Mouse (Mus musculus): ENCODE measurements at regions not wholly inside any gene's neighbourhood (a gene's known extent, or its start where the extent isn't known, plus 50 kb on each side); places are given as distances from the start of the nearest gene placed in this dataset.
"Not testable (repeated sequence)": the region's sequence is repeated elsewhere in the genome, so short reads cannot be mapped to it uniquely, and the experiment has no call there.

DNA sequence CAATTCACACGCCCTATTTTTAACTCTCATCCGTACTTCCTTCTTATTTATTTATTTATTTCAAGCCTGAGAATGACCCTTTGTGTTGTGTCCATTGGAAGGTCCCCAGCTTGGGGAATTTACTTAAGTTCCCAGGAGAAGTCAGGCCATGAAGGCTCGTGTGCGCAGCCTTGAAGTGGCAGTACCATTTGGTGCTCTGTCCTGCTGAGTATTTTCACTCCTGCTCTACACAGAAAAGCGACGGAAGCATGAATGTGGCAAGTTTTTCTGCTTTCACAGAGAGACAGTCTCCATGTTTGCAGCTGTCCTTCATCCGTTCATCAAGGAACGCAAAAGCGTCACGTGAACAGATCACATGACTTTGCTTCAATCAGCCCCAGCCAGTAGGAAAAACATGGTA is 610.2 kb upstream of the Clint1 start:
- no peak for DNase-seq (ENCODE audit: low spot score)

DNA sequence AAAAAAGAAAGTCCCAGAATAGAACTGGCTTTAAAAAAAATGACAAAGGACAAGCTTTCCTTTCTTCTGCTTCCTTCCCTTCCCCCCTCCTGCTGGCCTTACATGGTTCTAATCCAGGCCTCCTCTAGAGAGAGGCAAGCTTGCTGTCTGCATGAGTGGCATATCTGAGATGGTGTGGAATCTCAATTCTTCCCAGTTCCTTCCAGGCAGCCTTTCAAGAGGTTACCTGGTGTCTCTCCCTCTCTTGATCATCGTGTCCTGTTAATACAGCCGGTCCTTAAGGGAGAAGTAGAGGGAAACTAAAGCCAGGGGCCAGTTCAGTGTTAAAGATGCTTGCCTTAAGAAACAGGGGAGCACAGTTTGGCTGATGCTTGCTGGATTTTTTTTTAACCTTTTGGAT is 607.1 kb upstream of the Clint1 start:
- no peak for DNase-seq (ENCODE audit: low spot score)

DNA sequence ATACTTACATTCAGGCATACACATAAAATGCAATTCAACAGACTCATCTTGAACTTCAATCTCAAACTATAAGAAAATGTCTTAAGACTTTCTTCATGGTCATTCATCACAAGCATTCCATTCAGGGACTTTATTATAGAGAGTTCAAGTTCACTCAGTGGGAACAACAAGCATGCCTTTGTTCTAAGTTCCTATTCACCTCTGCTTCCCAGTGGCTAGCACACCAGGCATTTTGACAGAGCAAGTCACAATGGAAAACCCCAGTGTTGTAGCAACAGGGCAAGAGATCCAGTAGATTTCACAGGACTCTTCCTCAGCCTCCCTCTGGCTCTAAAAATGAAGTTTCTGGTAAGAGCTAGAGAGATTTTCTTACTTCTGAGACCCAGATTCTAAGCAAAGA is 595.8 kb upstream of the Clint1 start:
- no peak for DNase-seq (ENCODE audit: low spot score)

DNA sequence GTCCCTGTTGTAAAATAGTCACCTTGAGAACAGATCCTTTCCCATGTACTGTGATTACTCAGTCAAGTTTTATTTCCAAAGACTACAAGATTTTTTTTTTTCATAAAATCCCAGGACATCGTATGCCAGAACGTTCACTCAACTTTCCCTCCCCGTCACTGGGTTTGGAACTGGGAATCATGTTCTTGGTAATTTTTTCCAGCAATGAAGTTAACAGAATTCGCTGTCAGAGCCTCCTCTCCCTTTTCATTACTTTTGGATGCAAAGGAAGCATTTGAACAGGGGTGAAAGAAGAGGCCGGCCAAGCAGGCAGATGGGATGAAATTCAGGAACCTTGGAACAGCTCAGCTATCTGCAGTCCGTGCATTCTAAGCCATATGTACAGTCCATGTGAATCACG is 589.7 kb upstream of the Clint1 start:
- no peak for DNase-seq (ENCODE audit: low spot score)

DNA sequence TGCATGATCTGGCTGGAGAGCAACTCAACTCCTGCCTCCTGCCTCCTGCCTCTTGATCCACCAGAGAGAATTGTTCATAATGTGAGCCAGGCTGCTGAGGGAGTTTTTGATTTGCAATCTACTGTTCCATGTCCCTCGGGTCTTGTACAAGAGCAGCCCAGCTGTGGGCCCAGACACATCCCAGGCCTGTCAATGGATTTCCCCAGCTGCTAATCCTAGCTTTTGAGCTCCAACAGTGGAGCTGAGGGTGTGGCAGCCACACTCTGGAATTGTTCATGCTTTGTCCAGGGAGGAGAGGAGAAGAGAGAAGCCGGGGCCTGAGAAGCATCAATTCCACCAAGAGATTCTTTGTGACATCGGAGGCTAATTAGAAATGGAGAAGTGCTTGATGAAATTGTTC is 587.9 kb upstream of the Clint1 start:
- DNase-seq (ENCODE audit: low spot score) = peak; percentile 63

DNA sequence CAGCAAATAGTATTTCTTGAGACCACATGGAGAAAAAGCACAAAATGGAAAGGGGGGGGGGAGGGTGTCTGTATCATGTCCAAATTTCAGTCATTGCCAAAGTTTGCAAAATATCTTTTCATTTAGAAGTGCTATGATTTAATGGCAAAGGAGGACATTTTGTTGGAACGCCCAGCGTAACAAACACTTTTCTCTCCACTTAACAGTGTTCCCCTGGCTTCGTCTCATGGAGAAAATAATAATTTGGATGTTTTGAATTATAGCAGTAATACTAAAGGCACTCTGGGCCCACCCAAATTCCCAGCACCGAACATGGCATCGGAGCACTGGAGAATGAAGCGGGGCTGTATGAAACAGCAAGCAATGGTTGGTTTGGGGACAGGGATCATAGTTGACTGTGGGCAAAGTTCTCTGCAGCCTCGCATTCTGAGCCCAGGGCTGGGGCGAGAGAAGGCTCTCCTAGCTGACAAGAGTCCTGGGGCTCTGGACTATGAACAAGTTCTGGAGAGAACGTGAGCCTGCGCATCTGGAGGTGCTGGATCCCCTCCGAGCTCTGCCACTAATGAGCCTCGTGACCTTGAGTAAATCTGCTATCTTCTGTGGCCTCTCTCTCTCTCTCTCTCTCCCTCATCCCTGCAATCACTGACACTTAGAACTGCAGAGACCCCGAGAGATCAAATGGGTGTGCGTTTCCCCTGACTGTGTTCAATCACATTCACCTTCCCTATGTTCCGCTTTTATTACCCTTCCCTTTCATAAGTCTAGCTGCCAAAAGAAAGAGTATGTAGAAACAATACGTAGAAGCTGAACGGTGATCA is 586.5 kb upstream of the Clint1 start:
- DNase-seq (ENCODE audit: low spot score) = no peak

DNA sequence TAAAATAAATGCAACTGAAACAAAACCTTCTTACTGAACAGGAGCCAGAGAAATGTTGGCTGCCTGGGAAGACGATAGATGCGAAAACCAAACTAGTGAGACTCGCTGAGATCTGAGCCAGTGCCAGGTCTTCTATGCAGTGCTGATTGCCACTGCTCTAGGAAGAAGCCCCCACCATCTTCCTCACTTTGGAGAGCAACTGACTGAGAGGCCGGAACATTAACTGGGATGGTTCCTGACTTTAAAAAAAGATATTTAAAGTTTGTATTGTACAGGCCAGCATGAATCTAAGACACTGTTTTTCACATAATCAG is 585.9 kb upstream of the Clint1 start:
- DNase-seq (ENCODE audit: low spot score) = no peak

DNA sequence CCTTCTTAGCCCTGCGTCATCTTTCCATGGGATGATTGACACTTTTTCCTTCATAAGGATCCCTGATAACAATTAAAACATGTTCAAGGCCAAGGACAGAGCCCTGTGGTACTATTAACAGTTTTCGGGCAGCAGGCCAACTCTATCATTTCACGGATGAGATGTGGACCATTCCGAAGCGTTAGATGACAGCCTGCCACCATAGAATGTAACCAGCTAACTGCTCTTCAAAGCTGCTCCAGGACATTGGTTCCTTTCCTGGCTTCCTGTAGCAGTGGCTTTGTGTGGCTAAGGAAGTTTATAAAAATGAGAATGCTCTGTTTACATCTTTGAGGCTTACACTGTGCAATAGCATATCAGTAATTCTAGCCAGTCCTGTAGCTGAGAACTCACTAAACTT is 582.6 kb upstream of the Clint1 start:
- no peak for DNase-seq (ENCODE audit: low spot score)

DNA sequence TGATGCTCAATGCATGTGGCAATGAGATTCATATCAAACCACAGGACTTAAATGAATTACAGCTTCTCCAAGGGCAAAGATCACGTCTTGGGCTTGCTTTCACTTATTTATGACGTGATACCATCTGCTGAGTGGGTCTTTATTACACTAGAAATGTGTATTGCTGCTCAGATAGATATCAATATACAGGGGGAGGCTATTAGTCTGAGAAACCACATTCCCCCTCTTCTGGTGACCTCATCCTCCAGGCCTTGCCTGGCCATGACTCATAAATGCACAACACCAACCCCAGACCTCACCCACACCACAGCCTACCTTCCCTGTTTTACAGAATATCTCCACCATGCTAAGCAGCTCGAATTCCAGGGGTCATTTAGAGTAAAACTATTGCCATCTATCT is 580.6 kb upstream of the Clint1 start:
- DNase-seq (ENCODE audit: low spot score) = no peak

DNA sequence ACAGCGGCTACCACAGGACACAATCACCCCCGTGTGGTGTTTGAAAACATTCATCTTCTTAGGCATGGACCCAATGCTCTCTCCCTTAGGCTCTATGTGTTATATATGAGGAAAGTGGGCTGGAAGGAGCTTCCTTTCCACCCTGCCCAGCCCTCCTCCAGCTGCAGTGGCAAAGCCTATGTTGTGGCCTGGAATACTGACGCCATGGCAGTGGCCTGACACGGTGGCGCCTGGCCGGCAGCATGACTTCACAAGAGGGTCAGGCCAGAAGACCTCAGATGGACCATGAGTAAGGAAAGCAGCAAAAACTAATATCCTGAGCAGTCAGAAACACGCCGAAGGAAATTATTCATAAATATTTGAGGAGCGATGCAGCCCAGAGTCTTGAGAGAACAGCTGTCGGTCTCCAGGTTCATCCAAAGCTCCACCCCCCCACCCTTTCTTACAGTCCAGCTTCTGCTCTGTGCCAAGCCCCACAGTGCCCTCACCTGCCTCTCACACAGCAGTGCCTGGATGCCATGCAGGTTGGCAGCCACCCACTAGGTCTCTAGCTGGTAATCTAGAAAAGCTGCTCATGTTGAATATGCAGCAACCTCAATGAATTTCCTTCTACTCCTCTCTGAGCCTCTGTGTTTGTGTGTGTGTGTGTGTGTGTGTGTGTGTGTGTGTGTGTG is 577.3 kb upstream of the Clint1 start:
- DNase-seq (ENCODE audit: low spot score) = peak; percentile 48

DNA sequence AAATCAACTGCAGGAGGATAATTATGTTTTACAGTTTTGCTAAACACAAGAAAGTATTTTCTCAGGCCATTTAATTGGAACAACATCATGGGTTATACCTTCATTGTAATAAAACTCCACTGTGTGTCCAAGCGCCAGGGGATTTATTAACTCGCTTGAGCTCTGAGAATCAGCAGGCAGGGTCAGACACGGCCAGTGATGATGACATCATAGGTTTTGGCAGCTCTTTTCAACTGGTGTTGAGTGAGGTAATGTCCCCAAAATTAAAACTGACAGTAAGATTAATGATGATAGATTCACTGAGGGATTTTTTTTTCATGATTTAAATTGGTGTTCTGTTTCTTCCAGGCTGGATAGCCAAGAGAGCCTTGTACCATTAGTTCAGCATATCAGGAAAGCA is 576.7 kb upstream of the Clint1 start:
- peak; percentile 42 for DNase-seq (ENCODE audit: low spot score)

DNA sequence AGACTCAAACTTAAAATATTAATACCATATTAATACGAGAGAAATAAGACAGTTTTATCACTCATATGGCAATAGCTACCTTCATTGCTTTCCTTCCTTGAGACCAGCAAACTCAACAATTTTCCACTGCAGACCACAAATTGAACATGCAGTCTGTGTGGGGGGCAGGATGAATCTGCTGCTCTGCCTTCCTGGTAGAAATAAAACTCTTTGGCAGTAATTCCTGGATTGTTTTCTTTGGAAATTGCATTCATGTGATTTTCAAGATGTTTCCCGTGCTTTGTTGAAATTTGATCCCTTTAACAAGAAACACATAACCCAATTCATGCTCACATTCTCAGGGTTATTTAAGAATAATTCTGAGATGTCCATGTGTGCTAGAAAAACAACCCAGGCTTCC is 555.1 kb upstream of the Clint1 start:
- no peak for DNase-seq (ENCODE audit: low spot score)

DNA sequence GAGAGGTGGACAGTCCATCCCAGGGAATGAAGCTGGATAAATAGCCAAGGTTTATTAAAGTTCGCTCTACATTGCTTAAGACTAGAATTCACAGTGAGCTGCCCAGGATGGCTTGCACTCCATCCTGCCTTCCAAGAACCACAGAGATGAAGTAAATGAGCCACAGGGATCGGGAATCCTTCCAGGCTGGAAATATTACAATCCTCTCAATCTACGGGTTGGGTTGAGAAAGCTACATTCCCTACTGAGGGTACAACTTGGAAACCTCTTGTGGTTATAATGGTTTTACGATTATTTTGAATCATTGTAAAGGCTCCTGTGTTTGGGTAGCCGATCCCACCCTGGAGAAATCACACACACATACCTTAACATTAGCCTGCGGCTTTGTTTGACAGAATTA is 539.9 kb upstream of the Clint1 start:
- no peak for DNase-seq (ENCODE audit: low spot score)

DNA sequence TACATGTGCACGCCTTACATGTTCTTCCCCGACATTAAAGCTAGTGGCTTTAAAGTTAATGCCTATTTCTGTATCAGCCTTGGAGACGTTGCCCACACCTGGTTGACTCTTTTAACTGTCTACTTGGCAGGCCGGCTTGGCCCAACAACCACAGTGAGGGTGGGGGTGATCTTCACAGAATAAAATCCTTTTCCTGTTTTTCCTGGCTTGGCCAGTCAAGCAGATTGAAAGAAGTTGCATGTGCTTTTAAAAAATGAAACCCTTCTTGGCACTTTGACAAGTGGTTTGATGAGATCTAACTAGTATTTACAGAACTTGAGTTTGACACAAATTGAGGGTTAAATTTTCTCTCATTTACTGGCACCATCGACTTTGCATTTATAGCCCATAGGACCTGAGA is 528.1 kb upstream of the Clint1 start:
- no peak for DNase-seq (ENCODE audit: low spot score)

DNA sequence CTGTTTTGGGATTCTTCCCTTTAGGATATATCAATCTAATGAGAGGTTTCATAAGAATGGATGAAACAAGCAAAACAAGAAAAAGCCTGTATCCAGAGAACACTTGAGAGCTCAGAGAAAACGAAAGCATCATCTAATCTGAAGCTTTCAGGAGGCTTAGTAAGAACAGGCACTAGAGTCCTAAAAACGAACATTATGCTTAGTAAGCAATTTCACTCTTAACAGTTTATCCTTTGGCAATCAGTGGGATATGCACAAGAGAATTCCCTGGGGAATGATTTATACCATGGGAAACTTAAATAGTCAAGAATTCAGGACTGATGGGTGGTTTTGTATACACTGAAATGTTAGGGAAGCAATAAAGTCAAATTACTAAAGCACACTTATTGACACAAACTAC is 521.5 kb upstream of the Clint1 start:
- no peak for DNase-seq (ENCODE audit: low spot score)

DNA sequence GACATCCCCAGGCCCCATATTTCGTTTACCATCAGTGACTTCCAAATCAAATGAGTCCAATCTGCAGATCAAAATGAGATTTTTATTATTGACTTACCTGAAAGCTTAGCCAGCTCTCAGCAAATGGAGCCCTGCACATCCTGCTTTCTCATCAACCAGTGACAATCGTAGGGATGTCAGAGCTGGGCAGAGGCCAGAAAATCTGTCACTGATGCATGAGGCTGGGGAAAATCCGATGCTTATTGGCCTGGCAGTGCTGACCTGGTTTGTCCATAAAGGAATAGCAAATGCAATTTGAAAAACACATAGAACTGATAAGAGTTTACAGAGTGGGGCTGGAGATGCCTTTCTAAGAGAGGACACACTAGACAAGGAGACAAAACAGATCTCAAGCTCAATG is 518.1 kb upstream of the Clint1 start:
- DNase-seq (ENCODE audit: low spot score) = no peak

DNA sequence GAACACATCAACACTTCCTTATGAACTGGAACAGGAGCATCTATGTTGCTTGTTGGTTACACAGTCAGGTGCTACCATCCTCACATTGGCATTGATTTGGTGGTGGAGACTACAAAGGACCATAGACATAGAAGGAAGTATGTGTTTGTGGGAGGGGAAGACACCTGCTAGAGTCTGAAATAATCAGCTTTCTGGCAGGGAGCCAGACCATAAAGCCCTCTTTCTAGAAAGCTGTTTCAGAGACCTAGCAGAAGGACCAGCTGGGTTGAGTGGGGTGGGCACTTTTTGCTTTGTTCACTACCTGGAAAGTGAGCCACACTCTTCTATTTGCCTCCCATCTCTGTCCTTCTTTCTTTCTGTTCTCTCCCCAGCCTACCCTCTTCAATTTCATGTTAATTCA is 502.5 kb upstream of the Clint1 start:
- DNase-seq (ENCODE audit: low spot score) = no peak

DNA sequence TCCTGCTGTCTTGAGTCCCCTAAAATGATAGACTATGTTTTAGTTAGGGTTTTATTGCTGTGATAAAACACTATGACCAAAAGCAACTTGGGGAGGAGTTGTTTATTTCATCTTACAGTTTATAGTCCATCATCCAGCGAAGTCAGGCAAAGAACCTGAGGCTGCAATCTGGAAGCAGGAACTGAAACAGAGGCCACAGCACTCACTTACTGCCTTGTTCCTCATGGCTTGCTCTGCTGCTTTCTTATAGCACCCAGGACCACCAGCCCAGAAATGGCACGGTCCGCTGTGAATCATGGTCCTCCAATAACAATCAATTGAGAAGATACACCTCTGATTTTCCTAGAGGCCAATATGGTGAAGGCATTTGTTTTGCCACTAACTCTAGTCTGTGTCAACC is 486.5 kb upstream of the Clint1 start:
- DNase-seq (ENCODE audit: low spot score) = no peak

DNA sequence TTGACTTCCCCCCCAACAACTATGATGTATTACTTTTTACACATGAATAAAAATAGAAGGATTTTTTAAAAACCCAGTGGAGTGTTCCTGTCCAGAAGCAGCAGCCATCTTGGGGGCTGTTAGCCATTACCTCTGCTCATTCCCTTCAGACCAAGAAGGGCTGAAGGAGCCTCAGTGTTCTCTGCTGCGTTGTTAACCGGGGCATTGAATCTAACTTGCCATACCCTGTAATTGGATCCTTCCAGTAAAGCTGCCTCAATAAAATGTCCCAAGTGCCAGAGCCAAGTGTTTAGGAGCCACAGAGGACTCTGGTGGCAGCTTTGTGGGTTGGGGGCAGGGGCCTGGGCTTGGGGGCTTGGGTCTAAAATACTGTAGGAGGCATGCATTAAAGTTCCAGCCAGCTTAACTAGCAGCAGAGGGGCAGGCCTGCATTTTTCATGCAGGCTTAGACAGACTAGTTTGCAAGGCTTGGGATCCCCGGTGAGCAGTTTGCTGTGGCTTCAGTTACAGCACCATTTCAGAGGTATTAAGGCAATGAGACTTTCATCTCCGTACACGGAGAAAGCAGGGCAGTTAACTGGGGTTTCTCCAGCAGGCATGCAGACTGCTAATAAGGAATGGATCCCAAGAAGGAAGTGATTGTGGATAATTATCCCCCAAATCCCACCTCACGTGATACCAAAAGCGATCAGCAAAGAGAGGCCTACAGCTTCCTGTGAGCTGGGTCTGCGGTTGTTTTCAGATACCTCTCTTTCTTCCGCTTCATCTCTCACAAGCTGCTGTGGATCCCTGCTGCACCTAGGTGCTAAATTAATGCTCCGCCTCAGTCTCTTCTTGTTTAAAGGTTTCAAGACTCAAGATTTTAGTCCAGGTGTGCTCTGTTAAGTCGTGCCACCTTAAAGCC is 462.4 kb upstream of the Clint1 start:
- DNase-seq (ENCODE audit: low spot score) = no peak

DNA sequence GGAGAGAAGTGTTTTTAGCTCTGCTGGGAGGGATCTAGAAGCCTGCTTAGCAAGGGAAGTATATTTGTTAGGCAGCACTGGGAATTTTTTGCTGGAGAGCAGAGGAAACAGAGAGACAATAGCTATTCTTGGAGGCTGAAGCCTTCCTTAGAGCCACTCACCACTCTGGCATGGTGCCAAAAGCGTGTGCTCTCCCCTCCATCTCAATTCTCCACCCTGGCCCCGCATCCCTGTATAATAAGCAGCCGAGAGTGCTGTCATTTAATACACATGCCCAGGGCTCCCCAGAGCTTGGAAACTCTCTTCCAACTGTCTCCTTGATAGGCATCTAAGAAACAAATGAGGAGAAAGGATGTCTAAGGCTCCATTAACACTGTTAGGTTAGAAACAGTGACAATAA is 455.8 kb upstream of the Clint1 start:
- peak; percentile 30 for DNase-seq (ENCODE audit: low spot score)

DNA sequence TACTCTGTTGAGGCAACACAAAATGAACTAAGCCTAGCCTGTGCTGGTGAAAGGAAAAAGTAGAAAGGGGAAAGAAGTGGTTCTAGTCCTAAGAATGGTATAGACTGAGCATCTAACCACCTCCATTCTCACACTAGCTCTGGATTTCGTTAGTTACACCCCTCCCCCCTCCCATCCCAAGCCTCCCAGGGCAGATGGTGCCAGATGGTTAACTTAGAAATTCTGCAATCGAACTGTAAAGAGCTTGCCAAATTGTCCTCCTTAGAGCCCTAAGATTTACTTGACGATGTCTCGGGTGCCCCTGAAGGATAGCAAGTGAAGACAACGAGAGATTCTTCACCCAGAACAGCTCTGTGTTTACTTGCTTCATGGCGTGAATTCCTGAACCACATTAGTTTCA is 453.7 kb upstream of the Clint1 start:
- no peak for DNase-seq (ENCODE audit: low spot score)

DNA sequence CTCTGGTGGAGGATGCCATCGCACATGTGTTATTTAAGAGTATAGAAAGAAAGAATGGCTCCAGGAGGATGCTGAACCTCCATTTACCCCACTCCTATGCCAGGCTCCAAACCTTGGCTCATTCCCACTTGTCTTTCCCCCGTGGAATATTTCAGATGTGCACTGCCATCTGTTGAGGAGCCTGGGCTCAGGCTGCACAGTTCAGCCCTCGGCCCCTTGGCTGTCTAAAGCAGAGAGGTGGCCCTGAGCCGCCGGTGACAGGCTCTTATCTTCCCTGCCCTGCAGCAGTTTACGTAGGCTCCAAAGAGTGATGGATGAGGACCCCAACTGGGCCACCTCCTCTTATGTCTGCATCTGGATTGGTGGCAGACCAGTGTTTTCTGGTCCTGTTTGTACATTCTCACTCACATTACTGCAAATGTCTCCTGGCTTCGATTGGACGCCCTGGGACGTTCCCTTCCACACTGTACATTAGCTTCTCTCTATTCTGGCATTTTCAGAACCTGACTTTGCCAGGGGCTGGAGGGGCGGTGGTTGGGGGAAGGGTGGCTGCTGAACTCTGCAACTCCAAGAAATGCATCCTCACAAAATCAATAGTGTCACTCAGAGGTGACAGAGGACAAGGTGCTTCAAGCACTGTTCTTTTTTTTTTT is 447.3 kb upstream of the Clint1 start:
- no peak for DNase-seq (ENCODE audit: low spot score)

DNA sequence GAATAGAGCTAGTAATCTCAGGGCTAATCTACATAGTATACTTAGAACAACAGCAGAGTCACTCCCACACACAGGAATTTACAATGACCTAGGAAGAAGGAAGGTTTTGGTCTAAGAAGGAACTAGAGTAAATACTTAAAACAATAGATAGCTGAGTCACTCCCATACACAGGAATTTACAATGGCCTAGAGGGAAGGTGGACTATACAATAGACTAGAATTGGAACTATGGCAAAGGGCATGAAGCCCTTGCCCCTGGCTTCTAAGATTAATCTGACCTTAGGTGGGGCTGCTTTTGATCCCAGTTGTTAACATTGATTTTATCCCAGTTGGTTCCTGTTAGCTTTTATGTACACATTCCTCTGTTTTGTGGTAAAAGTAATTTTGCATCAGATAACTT is 427.8 kb upstream of the Clint1 start:
- not testable (repeated sequence) for DNase-seq (ENCODE audit: low spot score)
